Mouse (Mus musculus): ENCODE results near the gene Ipo5. TPM values are rescaled to one million over a fixed set of nuclear protein-coding genes. Genes with fewer than 3 reads are reported as not detected.

Ipo5 gene
- total and polyA plus RNA-seq, 2 experiments: 8.1 to 32.4 TPM

GRCm38 (mm10) chr14:120960991-120961390, 50.0 kb downstream of the Ipo5 start:
- no peak for TF ChIP-seq POLR2A (IDR thresholded peaks at IDR 0.05; ENCODE audit: extremely low read depth, insufficient read depth, low read length)
- TF ChIP-seq CTCF (IDR thresholded peaks at IDR 0.05; ENCODE audit: low read depth, low read length): no peak
- no peak for DNase-seq (ENCODE audit: extremely low read depth, low read depth, low spot score)
- no peaks in the 10 kb centered on the region for H3K79me2 ChIP-seq (ENCODE audit: control insufficient read depth, insufficient read depth, low read length)
- H3K9ac ChIP-seq (ENCODE audit: low read depth, low read length): no peak overlapping the region
- H3K4me3 ChIP-seq (ENCODE audit: insufficient read depth, low read depth, low read length): no peak overlapping the region
- no peaks in the 10 kb centered on the region for H3K36me3 ChIP-seq (ENCODE audit: control insufficient read depth, insufficient read depth, low read length)
- no peaks in the 10 kb centered on the region for H3K4me1 ChIP-seq (ENCODE audit: control insufficient read depth, insufficient read depth, low read length)
- WGBS: 74% methylated on average over 5 of the region's 5 CpGs
- H3K27me3 ChIP-seq (ENCODE audit: control insufficient read depth, insufficient read depth, low read length): no peaks in the 10 kb centered on the region
- no peak overlapping the region for H3K27ac ChIP-seq (replicated peaks; ENCODE audit: insufficient read depth, low read depth, low read length)

GRCm38 (mm10) chr14:120967072-120967471, 56.0 kb downstream of the Ipo5 start:
- no peak overlapping the region for H3K27ac ChIP-seq (replicated peaks; ENCODE audit: insufficient read depth, low read depth, low read length)
- H3K9ac ChIP-seq (ENCODE audit: low read depth, low read length): no peak overlapping the region
- no peak overlapping the region for H3K4me3 ChIP-seq (ENCODE audit: insufficient read depth, low read depth, low read length)
- no peaks in the 10 kb centered on the region for H3K36me3 ChIP-seq (ENCODE audit: control insufficient read depth, insufficient read depth, low read length)
- H3K4me1 ChIP-seq (ENCODE audit: control insufficient read depth, insufficient read depth, low read length): no peaks in the 10 kb centered on the region
- DNase-seq (ENCODE audit: extremely low read depth, low read depth, low spot score): no peak
- 88% methylated on average over 6 of the region's 6 CpGs for WGBS
- H3K27me3 ChIP-seq (ENCODE audit: control insufficient read depth, insufficient read depth, low read length): no peaks in the 10 kb centered on the region
- H3K79me2 ChIP-seq (ENCODE audit: control insufficient read depth, insufficient read depth, low read length): no peaks in the 10 kb centered on the region
- TF ChIP-seq POLR2A (IDR thresholded peaks at IDR 0.05; ENCODE audit: extremely low read depth, insufficient read depth, low read length) (no peak), CTCF (IDR thresholded peaks at IDR 0.05; ENCODE audit: low read depth, low read length) (no peak)

- no peaks in the 10 kb centered on the region for H3K4me1 ChIP-seq (ENCODE audit: control insufficient read depth, insufficient read depth, low read length)
- TF ChIP-seq POLR2A (IDR thresholded peaks at IDR 0.05; ENCODE audit: extremely low read depth, insufficient read depth, low read length) (no peak), CTCF (IDR thresholded peaks at IDR 0.05; ENCODE audit: low read depth, low read length) (no peak)
- H3K9ac ChIP-seq (ENCODE audit: low read depth, low read length): no peak overlapping the region
- DNase-seq (ENCODE audit: extremely low read depth, low read depth, low spot score): no peak
- WGBS: 90% methylated on average over 4 of the region's 4 CpGs
- no peaks in the 10 kb centered on the region for H3K36me3 ChIP-seq (ENCODE audit: control insufficient read depth, insufficient read depth, low read length)
- H3K27me3 ChIP-seq (ENCODE audit: control insufficient read depth, insufficient read depth, low read length): no peaks in the 10 kb centered on the region
- no peak overlapping the region for H3K27ac ChIP-seq (replicated peaks; ENCODE audit: insufficient read depth, low read depth, low read length)
- H3K4me3 ChIP-seq (ENCODE audit: insufficient read depth, low read depth, low read length): no peak overlapping the region
- H3K79me2 ChIP-seq (ENCODE audit: control insufficient read depth, insufficient read depth, low read length): no peaks in the 10 kb centered on the region
These were observed 57.7 kb downstream of the Ipo5 start for GRCm38 (mm10) chr14:120968723-120969122.

- H3K27me3 ChIP-seq (ENCODE audit: control insufficient read depth, insufficient read depth, low read length): no peaks in the 10 kb centered on the region
- H3K4me3 ChIP-seq (ENCODE audit: insufficient read depth, low read depth, low read length): no peak overlapping the region
- no peak overlapping the region for H3K9ac ChIP-seq (ENCODE audit: low read depth, low read length)
- H3K79me2 ChIP-seq (ENCODE audit: control insufficient read depth, insufficient read depth, low read length): no peaks in the 10 kb centered on the region
- H3K36me3 ChIP-seq (ENCODE audit: control insufficient read depth, insufficient read depth, low read length): no peaks in the 10 kb centered on the region
- no peak for DNase-seq (ENCODE audit: extremely low read depth, low read depth, low spot score)
- no peak overlapping the region for H3K27ac ChIP-seq (replicated peaks; ENCODE audit: insufficient read depth, low read depth, low read length)
- 86% methylated on average over 3 of the region's 3 CpGs for WGBS
- TF ChIP-seq CTCF (IDR thresholded peaks at IDR 0.05; ENCODE audit: low read depth, low read length) (no peak), POLR2A (IDR thresholded peaks at IDR 0.05; ENCODE audit: extremely low read depth, insufficient read depth, low read length) (no peak)
- no peaks in the 10 kb centered on the region for H3K4me1 ChIP-seq (ENCODE audit: control insufficient read depth, insufficient read depth, low read length)
These were observed 58.6 kb downstream of the Ipo5 start for GRCm38 (mm10) chr14:120969673-120970072.

GRCm38 (mm10) chr14:120970637-120971036, 59.6 kb downstream of the Ipo5 start:
- Histone ChIP-seq H3K4me1 (ENCODE audit: control insufficient read depth, insufficient read depth, low read length) (no peaks in the 10 kb centered on the region), H3K27me3 (ENCODE audit: control insufficient read depth, insufficient read depth, low read length) (no peaks in the 10 kb centered on the region), H3K27ac (replicated peaks; ENCODE audit: insufficient read depth, low read depth, low read length) (no peak overlapping the region), H3K9ac (ENCODE audit: low read depth, low read length) (no peak overlapping the region), H3K79me2 (ENCODE audit: control insufficient read depth, insufficient read depth, low read length) (no peaks in the 10 kb centered on the region), H3K4me3 (ENCODE audit: insufficient read depth, low read depth, low read length) (no peak overlapping the region), H3K36me3 (ENCODE audit: control insufficient read depth, insufficient read depth, low read length) (no peaks in the 10 kb centered on the region)
- TF ChIP-seq POLR2A (IDR thresholded peaks at IDR 0.05; ENCODE audit: extremely low read depth, insufficient read depth, low read length) (no peak), CTCF (IDR thresholded peaks at IDR 0.05; ENCODE audit: low read depth, low read length) (peak; percentile 68)
- 81% methylated on average over 8 of the region's 8 CpGs for WGBS
- DNase-seq (ENCODE audit: extremely low read depth, low read depth, low spot score): peak; percentile 23

GRCm38 (mm10) chr14:120971313-120971712, 60.3 kb downstream of the Ipo5 start:
- Histone ChIP-seq H3K9ac (ENCODE audit: low read depth, low read length) (no peak overlapping the region), H3K79me2 (ENCODE audit: control insufficient read depth, insufficient read depth, low read length) (no peaks in the 10 kb centered on the region)
- WGBS: 68% methylated on average over 6 of the region's 6 CpGs

More at GRCm38 (mm10) chr14:120971313-120971712, 60.3 kb downstream of the Ipo5 start:
- H3K4me3 ChIP-seq (ENCODE audit: insufficient read depth, low read depth, low read length): no peak overlapping the region
- TF ChIP-seq CTCF (IDR thresholded peaks at IDR 0.05; ENCODE audit: low read depth, low read length) (peak; percentile 30; the same call in 1 of the 2 replicates), POLR2A (IDR thresholded peaks at IDR 0.05; ENCODE audit: extremely low read depth, insufficient read depth, low read length) (no peak)
- DNase-seq (ENCODE audit: extremely low read depth, low read depth, low spot score): no peak
- H3K36me3 ChIP-seq (ENCODE audit: control insufficient read depth, insufficient read depth, low read length): no peaks in the 10 kb centered on the region
- no peaks in the 10 kb centered on the region for H3K27me3 ChIP-seq (ENCODE audit: control insufficient read depth, insufficient read depth, low read length)
- no peak overlapping the region for H3K27ac ChIP-seq (replicated peaks; ENCODE audit: insufficient read depth, low read depth, low read length)
- no peaks in the 10 kb centered on the region for H3K4me1 ChIP-seq (ENCODE audit: control insufficient read depth, insufficient read depth, low read length)

Data from liver, adult 2 months (tissue).